ENCODE assay signal across 26 mouse cellular contexts in the genomic region with DNA sequence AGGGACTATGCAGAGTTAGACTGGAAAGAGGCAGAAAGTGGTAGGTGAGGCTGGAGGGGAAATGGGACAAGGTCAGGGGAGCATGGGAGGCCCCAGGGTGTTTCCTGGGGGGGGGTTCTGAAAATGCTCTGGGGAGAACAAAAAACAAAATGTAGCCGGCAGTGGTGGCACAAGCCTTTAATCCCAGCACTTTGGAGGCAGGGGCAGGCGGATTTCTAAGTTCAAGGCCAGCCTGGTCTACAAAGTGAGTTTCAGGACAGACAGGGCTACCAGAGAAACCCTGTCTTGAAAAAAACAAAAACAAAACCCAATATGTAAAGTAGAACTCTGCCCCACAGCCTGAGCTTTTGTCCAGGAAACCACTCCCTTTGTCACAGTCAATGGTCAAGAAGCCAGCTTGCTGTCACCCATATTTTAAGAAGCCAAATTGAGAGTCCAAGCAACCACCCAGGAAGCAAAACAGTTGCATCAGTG. TPM values are rescaled to one million over a fixed set of nuclear protein-coding genes. Genes with fewer than 3 reads are reported as not detected.
A peak's percentile ranks its signal among the peaks of the same experiment; 100 is the strongest.
DNase-seq lines count a peak whose midpoint lies in the region; ATAC-seq and TF ChIP-seq lines count a peak whose summit lies in the region.
"Had no signal": no experiment of that assay in that cellular context is flagged by ENCODE, and none has a peak within 500 bp of the region (broad histone marks: within the 10 kb centered on the region; RNA-seq: fewer than 3 reads in every experiment).

No protein-coding gene starts in this region.

- ATAC-seq in liver, postnatal 0 days = no peak
- no peak for ATAC-seq in forebrain, postnatal 0 days
- no peak for ATAC-seq in midbrain, embryonic 13.5 days
- ATAC-seq: forebrain, embryonic 15.5 days; intestine, embryonic 15.5 days; midbrain, embryonic 15.5 days had no signal

- 48% methylated on average over 2 of the region's 2 CpGs for WGBS in liver, postnatal 0 days (ENCODE audit: insufficient replicate concordance)
- WGBS in bone marrow, adult 2 months = 44% methylated on average over 2 of the region's 2 CpGs
- WGBS in forebrain, postnatal 0 days = 84% methylated on average over 2 of the region's 2 CpGs
- 66% methylated on average over 2 of the region's 2 CpGs for WGBS in midbrain, embryonic 13.5 days

- peak overlapping the region; percentile 71 for H3K27ac ChIP-seq in liver, postnatal 0 days (ENCODE audit: low read depth)
- H3K27ac ChIP-seq in bone marrow, adult 2 months (ENCODE audit: control insufficient read depth, insufficient read depth, low read depth, low read length, poor library complexity) = peak overlapping the region; percentile 75
- no peak overlapping the region for H3K27ac ChIP-seq in forebrain, postnatal 0 days (ENCODE audit: low read depth, low read length)
- no peak overlapping the region for H3K27ac ChIP-seq in midbrain, embryonic 13.5 days
- H3K27ac ChIP-seq: embryonic facial prominence, embryonic 13.5 days; forebrain, embryonic 15.5 days; hindbrain, embryonic 15.5 days; intestine, embryonic 15.5 days; midbrain, embryonic 15.5 days; neural tube, embryonic 15.5 days; stomach, embryonic 15.5 days had no signal

- H3K4me1 ChIP-seq in liver, postnatal 0 days (ENCODE audit: insufficient read depth) = peaks cover 22% of the 10 kb centered on the region
- peaks cover 83% of the 10 kb centered on the region for H3K4me1 ChIP-seq in E14TG2a.4 (replicated peaks; ENCODE audit: low read depth, low read length)
- peaks cover 14% of the 10 kb centered on the region for H3K4me1 ChIP-seq in bone marrow, adult 2 months (ENCODE audit: control insufficient read depth, insufficient read depth, low read length)
- H3K4me1 ChIP-seq in forebrain, postnatal 0 days (ENCODE audit: insufficient read depth) = no peaks in the 10 kb centered on the region
- 0 out of 2 replicates have a peak, but pooled peaks cover 4% of the 10 kb centered on the region for H3K4me1 ChIP-seq in midbrain, embryonic 13.5 days (replicated peaks)
- H3K4me1 ChIP-seq: midbrain, embryonic 15.5 days had no signal

- no peak overlapping the region for H3K9ac ChIP-seq in liver, postnatal 0 days (replicated peaks)
- no peak overlapping the region for H3K9ac ChIP-seq in forebrain, postnatal 0 days
- no peak overlapping the region for H3K9ac ChIP-seq in midbrain, embryonic 13.5 days (replicated peaks)
- H3K9ac ChIP-seq: embryonic facial prominence, embryonic 13.5 days; forebrain, embryonic 15.5 days; heart, embryonic 12.5 days; hindbrain, embryonic 15.5 days; intestine, embryonic 15.5 days; midbrain, embryonic 15.5 days; neural tube, embryonic 15.5 days; stomach, embryonic 15.5 days had no signal

- 0 out of 2 replicates have a peak overlapping the region, but pooled peaks have one; percentile 3 for H3K4me2 ChIP-seq in liver, postnatal 0 days (ENCODE audit: low read depth, low read length)
- H3K4me2 ChIP-seq in forebrain, postnatal 0 days (ENCODE audit: low read depth) = no peak overlapping the region
- no peak overlapping the region for H3K4me2 ChIP-seq in midbrain, embryonic 13.5 days (replicated peaks)
- H3K4me2 ChIP-seq: embryonic facial prominence, embryonic 13.5 days; forebrain, embryonic 15.5 days; heart, embryonic 12.5 days; hindbrain, embryonic 15.5 days; intestine, embryonic 15.5 days; midbrain, embryonic 15.5 days; neural tube, embryonic 15.5 days; stomach, embryonic 15.5 days had no signal

- H3K4me3 ChIP-seq in liver, postnatal 0 days (ENCODE audit: low read depth, low read length) = no peak overlapping the region
- 0 out of 2 replicates have a peak overlapping the region, but pooled peaks have one; percentile 24 for H3K4me3 ChIP-seq in E14TG2a.4 (replicated peaks; ENCODE audit: low read length)
- no peak overlapping the region for H3K4me3 ChIP-seq in bone marrow, adult 2 months (replicated peaks; ENCODE audit: control insufficient read depth, low read depth, low read length)
- H3K4me3 ChIP-seq in forebrain, postnatal 0 days (ENCODE audit: low read depth, low read length) = no peak overlapping the region
- no peak overlapping the region for H3K4me3 ChIP-seq in midbrain, embryonic 13.5 days (replicated peaks)
- H3K4me3 ChIP-seq: embryonic facial prominence, embryonic 13.5 days; forebrain, embryonic 15.5 days; heart, embryonic 12.5 days; hindbrain, embryonic 15.5 days; intestine, embryonic 15.5 days; megakaryocyte, embryonic 14.5 days; midbrain, embryonic 15.5 days; neural tube, embryonic 15.5 days; stomach, embryonic 15.5 days had no signal

- no peak for DNase-seq in liver, postnatal 0 days
- DNase-seq in liver = no peak
- DNase-seq in A20 (ENCODE audit: low read depth, low spot score) = peak; percentile 84
- DNase-seq in forebrain, postnatal 0 days = no peak
- no peak for DNase-seq in retina, postnatal 1 day
- DNase-seq: adrenal gland, postnatal 14 days; cerebellum, adult 11-12 months; cerebellum, postnatal 14 days; heart, postnatal 4 days; lung, adult 2 months; thymus, adult 18-20 months had no signal

- no peaks in the 10 kb centered on the region for H3K36me3 ChIP-seq in liver, postnatal 0 days (replicated peaks; ENCODE audit: insufficient read depth, low read length)
- H3K36me3 ChIP-seq in E14TG2a.4 (ENCODE audit: insufficient read depth, low read length) = no peaks in the 10 kb centered on the region
- no peaks in the 10 kb centered on the region for H3K36me3 ChIP-seq in forebrain, postnatal 0 days (ENCODE audit: insufficient read depth)
- H3K36me3 ChIP-seq in midbrain, embryonic 13.5 days = no peaks in the 10 kb centered on the region
- H3K36me3 ChIP-seq: embryonic facial prominence, embryonic 13.5 days; forebrain, embryonic 15.5 days; heart, embryonic 12.5 days; hindbrain, embryonic 15.5 days; intestine, embryonic 15.5 days; midbrain, embryonic 15.5 days; neural tube, embryonic 15.5 days; stomach, embryonic 15.5 days had no signal

- no peaks in the 10 kb centered on the region for H3K9me3 ChIP-seq in liver, postnatal 0 days (ENCODE audit: low read length)
- H3K9me3 ChIP-seq in E14TG2a.4 (ENCODE audit: low read length) = no peaks in the 10 kb centered on the region
- H3K9me3 ChIP-seq in forebrain, postnatal 0 days (ENCODE audit: low read length) = no peaks in the 10 kb centered on the region
- no peaks in the 10 kb centered on the region for H3K9me3 ChIP-seq in midbrain, embryonic 13.5 days
- H3K9me3 ChIP-seq: embryonic facial prominence, embryonic 13.5 days; forebrain, embryonic 15.5 days; heart, embryonic 12.5 days; hindbrain, embryonic 15.5 days; intestine, embryonic 15.5 days; megakaryocyte, embryonic 14.5 days; midbrain, embryonic 15.5 days; neural tube, embryonic 15.5 days; stomach, embryonic 15.5 days had no signal

- TF ChIP-seq CTCF in liver, postnatal 0 days (IDR thresholded peaks at IDR 0.05; ENCODE audit: low read depth) = no peak
- no peak for TF ChIP-seq CTCF in E14TG2a.4 (conservative IDR thresholded peaks at IDR 0.05; ENCODE audit: low read length)
- no peak for TF ChIP-seq CTCF in bone marrow, adult 2 months (IDR thresholded peaks at IDR 0.05; ENCODE audit: control insufficient read depth, insufficient read depth, low read length)
- TF ChIP-seq CTCF in forebrain, postnatal 0 days (IDR thresholded peaks at IDR 0.05; ENCODE audit: low read depth) = no peak

- no peak for TF ChIP-seq POLR2A in bone marrow, adult 2 months (IDR thresholded peaks at IDR 0.05; ENCODE audit: borderline replicate concordance, control insufficient read depth, low read depth, low read length)

- H3K27me3 ChIP-seq in liver, postnatal 0 days (ENCODE audit: insufficient read depth, low read length) = no peaks in the 10 kb centered on the region
- no peaks in the 10 kb centered on the region for H3K27me3 ChIP-seq in E14TG2a.4 (ENCODE audit: insufficient read depth, low read length)
- no peaks in the 10 kb centered on the region for H3K27me3 ChIP-seq in forebrain, postnatal 0 days (ENCODE audit: insufficient read depth, low read length)
- H3K27me3 ChIP-seq in midbrain, embryonic 13.5 days = no peaks in the 10 kb centered on the region
- H3K27me3 ChIP-seq: embryonic facial prominence, embryonic 13.5 days; forebrain, embryonic 15.5 days; heart, embryonic 12.5 days; hindbrain, embryonic 15.5 days; intestine, embryonic 15.5 days; megakaryocyte, embryonic 14.5 days; midbrain, embryonic 15.5 days; neural tube, embryonic 15.5 days; stomach, embryonic 15.5 days had no signal

- TF ChIP-seq EP300 in liver, postnatal 0 days (IDR thresholded peaks at IDR 0.05; ENCODE audit: low read depth) = no peak

RNA-seq across cellular contexts. Expression of gene Stoml1, which starts 19.1 kb away (rescaled TPM):
- 5.6 and 6.7 TPM in 2 replicates for polyA plus RNA-seq in liver, postnatal 0 days (2015; fragmentation: Nextera tagmentation; extraction: Ambion mirVana)
- 14.4 and 24.5 TPM in 2 replicates for polyA plus RNA-seq in bone marrow, adult 2 months (2011; ENCODE audit: insufficient read depth, insufficient read length, low replicate concordance, missing spikeins)
- 148 and 149 TPM in 2 replicates for total RNA-seq in forebrain, postnatal 0 days (2014; rRNA removed)
- 142 and 144 TPM in 2 replicates for polyA plus RNA-seq in forebrain, postnatal 0 days (2015; fragmentation: Nextera tagmentation; extraction: Ambion mirVana)
- 94.8 and 97.2 TPM in 2 replicates for polyA plus RNA-seq in midbrain, embryonic 13.5 days (2015; fragmentation: Nextera tagmentation; extraction: Ambion mirVana)

RNA-seq across cellular contexts. Expression of gene Pml, which starts 22.5 kb away (rescaled TPM):
- 8.4 and 8.5 TPM in 2 replicates for polyA plus RNA-seq in liver, postnatal 0 days (2015; fragmentation: Nextera tagmentation; extraction: Ambion mirVana)
- 48.3 and 92.4 TPM in 2 replicates for polyA plus RNA-seq in bone marrow, adult 2 months (2011; ENCODE audit: insufficient read depth, insufficient read length, low replicate concordance, missing spikeins)
- 3.4 and 4.8 TPM in 2 replicates for total RNA-seq in forebrain, postnatal 0 days (2014; rRNA removed)
- polyA plus RNA-seq in forebrain, postnatal 0 days (2015; fragmentation: Nextera tagmentation; extraction: Ambion mirVana) = 2.6 and 3.7 TPM in 2 replicates
- 4.1 and 4.8 TPM in 2 replicates for polyA plus RNA-seq in midbrain, embryonic 13.5 days (2015; fragmentation: Nextera tagmentation; extraction: Ambion mirVana)

RNA-seq across cellular contexts. Expression of gene Loxl1, which starts 40.9 kb away (rescaled TPM):
- polyA plus RNA-seq in liver, postnatal 0 days (2015; fragmentation: Nextera tagmentation; extraction: Ambion mirVana) = 2.8 and 3.1 TPM in 2 replicates
- polyA plus RNA-seq in bone marrow, adult 2 months (2011; ENCODE audit: insufficient read depth, insufficient read length, low replicate concordance, missing spikeins) = 4.0 and 5.2 TPM in 2 replicates
- total RNA-seq in forebrain, postnatal 0 days (2014; rRNA removed) = 6.0 and 9.4 TPM in 2 replicates
- 8.0 and 9.6 TPM in 2 replicates for polyA plus RNA-seq in forebrain, postnatal 0 days (2015; fragmentation: Nextera tagmentation; extraction: Ambion mirVana)
- 3.9 and 4.8 TPM in 2 replicates for polyA plus RNA-seq in midbrain, embryonic 13.5 days (2015; fragmentation: Nextera tagmentation; extraction: Ambion mirVana)
- total RNA-seq: granulocyte monocyte progenitor cell, adult 5-6 weeks had no signal
- polyA plus RNA-seq: activated CD4-positive, CD25-positive, alpha-beta regulatory T cell, adult 4 months; CD4-positive, CD25-positive, alpha-beta regulatory T cell, adult 4 months had no signal

Comparison
In these comparisons a context has a peak if more than half of its experiments do, and no peak if none do; other contexts are left out.
1. H3K27ac ChIP-seq: peak in liver, postnatal 0 days (single experiment) and bone marrow, adult 2 months (single experiment); none in forebrain, postnatal 0 days (single experiment) and midbrain, embryonic 13.5 days (single experiment).